Comparison of ENCODE assay signal across 19 mouse cellular contexts in genomic region chr5:45706811-45707210, GRCm38 (mm10).
"Had no signal": no experiment of that assay in that cellular context is flagged by ENCODE, and none has a peak within 500 bp of the region (broad histone marks: within the 10 kb centered on the region; RNA-seq: fewer than 3 reads in every experiment).

No protein-coding gene starts in this region.

- H3K4me3 ChIP-seq: midbrain, embryonic 10.5 days; midbrain, embryonic 12.5 days; myocyte; neural tube, embryonic 13.5 days; neural tube, embryonic 15.5 days had no signal

- H3K4me1 ChIP-seq: midbrain, embryonic 10.5 days; midbrain, embryonic 12.5 days; neural tube, embryonic 13.5 days; neural tube, embryonic 15.5 days had no signal

- H3K27ac ChIP-seq: midbrain, embryonic 10.5 days; midbrain, embryonic 12.5 days; neural tube, embryonic 13.5 days; neural tube, embryonic 15.5 days had no signal

- H3K9me3 ChIP-seq: midbrain, embryonic 10.5 days; midbrain, embryonic 12.5 days; neural tube, embryonic 13.5 days; neural tube, embryonic 15.5 days had no signal

- H3K27me3 ChIP-seq: midbrain, embryonic 12.5 days; neural tube, embryonic 13.5 days; neural tube, embryonic 15.5 days had no signal

- ATAC-seq: midbrain, embryonic 16.5 days had no signal

- H3K9ac ChIP-seq: lung, embryonic 14.5 days; midbrain, embryonic 12.5 days; neural tube, embryonic 13.5 days; neural tube, embryonic 15.5 days had no signal

- H3K4me2 ChIP-seq: lung, embryonic 14.5 days; midbrain, embryonic 12.5 days; neural tube, embryonic 13.5 days; neural tube, embryonic 15.5 days had no signal

- DNase-seq: lung, adult 18-20 months; lung, embryonic 14.5 days; lung, postnatal 10 days; lung, postnatal 4 days; midbrain, embryonic 14.5 days; retina, postnatal 1 day; right cerebral cortex, adult 18-20 months; right cerebral cortex, postnatal 25 days; right cerebral cortex, postnatal 4 days; spleen, adult 18-20 months; thymus, adult 18-20 months; thymus, postnatal 14 days; thymus, postnatal 36 days had no signal
